18 mouse cellular contexts compared by ENCODE assay signal in the genomic region with DNA sequence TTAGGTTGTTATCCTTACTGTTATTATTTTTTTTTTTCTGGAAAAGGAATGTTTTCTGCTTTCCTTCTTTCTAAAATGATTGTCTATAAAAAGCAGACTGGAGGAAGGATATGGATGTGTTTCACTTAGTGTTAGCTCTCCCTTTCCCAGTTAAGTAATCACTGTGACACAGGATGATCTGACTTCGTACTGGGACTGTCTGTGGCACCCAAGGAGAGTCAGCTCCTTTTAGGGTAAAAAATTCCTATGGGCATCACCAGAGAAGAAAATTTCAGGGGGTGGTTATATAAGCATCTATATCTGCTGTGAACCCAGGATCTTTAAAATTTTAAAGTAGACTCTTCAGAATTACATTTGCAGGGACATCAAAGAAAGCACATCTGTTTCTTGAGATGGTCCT.
"Had no signal": no experiment of that assay in that cellular context is flagged by ENCODE, and none has a peak within 500 bp of the region (broad histone marks: within the 10 kb centered on the region; RNA-seq: fewer than 3 reads in every experiment).

No protein-coding gene starts in this region.

- H3K4me1 ChIP-seq: midbrain, embryonic 10.5 days; midbrain, embryonic 12.5 days; neural tube, embryonic 13.5 days; neural tube, embryonic 15.5 days; stomach, embryonic 15.5 days had no signal

- H3K4me3 ChIP-seq: midbrain, embryonic 10.5 days; midbrain, embryonic 12.5 days; myocyte; neural tube, embryonic 13.5 days; neural tube, embryonic 15.5 days; stomach, embryonic 15.5 days had no signal

- DNase-seq: lung, adult 18-20 months; lung, embryonic 14.5 days; lung, postnatal 10 days; lung, postnatal 4 days; retina, postnatal 1 day; right cerebral cortex, adult 18-20 months; right cerebral cortex, postnatal 25 days; thymus, adult 2 months; thymus, postnatal 14 days; thymus, postnatal 36 days had no signal

- ATAC-seq: midbrain, embryonic 16.5 days had no signal

- H3K27ac ChIP-seq: midbrain, embryonic 10.5 days; midbrain, embryonic 12.5 days; neural tube, embryonic 13.5 days; neural tube, embryonic 15.5 days; stomach, embryonic 15.5 days; stomach, postnatal 0 days had no signal
